Mouse (Mus musculus): Measurements from ENCODE around the gene Ddx51. TPM values are rescaled to one million over a fixed set of nuclear protein-coding genes. Genes with fewer than 3 reads are reported as not detected.

The Ddx51 gene
- total and polyA plus RNA-seq, 2 experiments from 2014 or later: 9.4 to 11.8 TPM

DNA sequence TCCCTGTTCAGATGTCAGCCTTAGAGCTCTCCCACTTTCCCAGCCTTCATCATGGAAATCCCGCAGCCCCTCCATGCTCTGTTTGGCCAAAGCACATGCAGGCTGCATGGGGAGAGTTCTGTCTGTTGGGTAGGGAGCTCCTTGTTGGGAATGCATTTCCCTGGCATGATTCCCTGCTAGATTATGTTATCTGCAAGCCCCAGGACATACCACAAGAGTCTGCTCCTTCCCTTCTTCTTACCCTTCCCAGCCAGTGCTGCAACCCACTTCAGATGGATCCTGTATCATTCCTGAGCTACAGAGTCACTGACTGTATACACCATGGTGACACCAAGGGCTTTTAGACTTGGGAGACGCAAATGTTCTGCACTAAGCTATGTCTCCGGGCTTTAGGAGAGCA lies 43.8 kb upstream of the Ddx51 start:
- Histone ChIP-seq H3K4me1 (ENCODE audit: insufficient read depth, low read length) (no peaks in the 10 kb centered on the region), H3K4me2 (ENCODE audit: low read depth, low read length) (no peak overlapping the region), H3K4me3 (ENCODE audit: low read length) (no peak overlapping the region), H3K27me3 (ENCODE audit: insufficient read depth, low read length) (no peaks in the 10 kb centered on the region), H3K27ac (no peak overlapping the region), H3K9me3 (ENCODE audit: low read length) (no peaks in the 10 kb centered on the region), H3K36me3 (ENCODE audit: insufficient read depth, low read length) (no peaks in the 10 kb centered on the region), H3K9ac (replicated peaks; ENCODE audit: low read length) (no peak overlapping the region)
- DNase-seq (ENCODE audit: low spot score) (no peak), ATAC-seq (no peak)
- WGBS: 88% methylated on average over 3 of the region's 3 CpGs
- TF ChIP-seq CTCF (IDR thresholded peaks at IDR 0.05; ENCODE audit: low read depth): no peak

DNA sequence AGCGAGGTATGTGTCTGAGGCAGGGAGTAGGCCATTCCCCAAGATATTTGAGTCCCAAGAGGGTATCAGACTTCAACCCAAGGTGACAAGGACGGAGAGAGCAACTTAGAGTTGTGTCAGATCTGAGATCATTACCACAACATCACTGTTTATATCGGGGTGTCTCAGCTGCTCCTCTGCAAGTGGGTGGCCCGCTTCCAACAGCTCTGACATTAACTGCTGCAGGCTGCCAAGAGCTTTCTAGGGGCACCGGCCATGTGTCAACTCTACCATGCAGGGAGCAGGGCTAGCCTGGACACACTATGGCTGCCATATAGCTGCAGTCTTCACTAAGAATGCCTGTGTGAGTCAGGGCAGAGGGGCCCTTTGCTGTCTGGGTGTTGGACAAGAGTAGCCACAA lies 43.4 kb upstream of the Ddx51 start:
- 60% methylated on average over 5 of the region's 5 CpGs for WGBS
- Histone ChIP-seq H3K9ac (replicated peaks; ENCODE audit: low read length) (no peak overlapping the region), H3K27ac (no peak overlapping the region), H3K4me2 (ENCODE audit: low read depth, low read length) (no peak overlapping the region), H3K27me3 (ENCODE audit: insufficient read depth, low read length) (no peaks in the 10 kb centered on the region), H3K4me3 (ENCODE audit: low read length) (no peak overlapping the region), H3K4me1 (ENCODE audit: insufficient read depth, low read length) (no peaks in the 10 kb centered on the region), H3K36me3 (ENCODE audit: insufficient read depth, low read length) (no peaks in the 10 kb centered on the region), H3K9me3 (ENCODE audit: low read length) (no peaks in the 10 kb centered on the region)
- DNase-seq (ENCODE audit: low spot score) (no peak), ATAC-seq (no peak)
- no peak for TF ChIP-seq CTCF (IDR thresholded peaks at IDR 0.05; ENCODE audit: low read depth)

DNA sequence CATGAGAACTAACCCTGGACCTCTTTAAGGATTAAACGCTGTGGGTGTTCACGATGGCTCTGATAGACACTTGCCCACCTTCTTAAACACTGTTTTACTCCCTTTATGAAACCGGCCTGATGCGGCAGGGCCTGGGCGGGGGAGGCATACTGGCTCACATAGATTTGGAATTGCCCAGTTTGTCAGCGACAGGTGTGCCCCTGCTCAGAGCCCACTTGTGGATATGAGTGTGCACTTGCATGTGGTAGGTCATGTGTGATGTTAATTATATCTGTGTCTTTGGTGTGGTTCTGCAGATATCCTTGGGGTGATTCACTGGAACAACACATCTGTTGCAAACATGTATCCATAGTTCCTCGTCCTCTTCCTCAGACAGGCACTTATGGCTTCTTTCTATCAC lies 42.8 kb upstream of the Ddx51 start:
- Histone ChIP-seq H3K4me1 (ENCODE audit: insufficient read depth, low read length) (no peaks in the 10 kb centered on the region), H3K9ac (replicated peaks; ENCODE audit: low read length) (no peak overlapping the region), H3K27ac (no peak overlapping the region), H3K4me2 (ENCODE audit: low read depth, low read length) (no peak overlapping the region), H3K36me3 (ENCODE audit: insufficient read depth, low read length) (0 out of 2 replicates have a peak, but pooled peaks cover 4% of the 10 kb centered on the region), H3K27me3 (ENCODE audit: insufficient read depth, low read length) (no peaks in the 10 kb centered on the region), H3K4me3 (ENCODE audit: low read length) (no peak overlapping the region), H3K9me3 (ENCODE audit: low read length) (no peaks in the 10 kb centered on the region)
- DNase-seq (ENCODE audit: low spot score) (no peak), ATAC-seq (no peak)
- no peak for TF ChIP-seq CTCF (IDR thresholded peaks at IDR 0.05; ENCODE audit: low read depth)
- WGBS: 89% methylated on average over 7 of the region's 7 CpGs

DNA sequence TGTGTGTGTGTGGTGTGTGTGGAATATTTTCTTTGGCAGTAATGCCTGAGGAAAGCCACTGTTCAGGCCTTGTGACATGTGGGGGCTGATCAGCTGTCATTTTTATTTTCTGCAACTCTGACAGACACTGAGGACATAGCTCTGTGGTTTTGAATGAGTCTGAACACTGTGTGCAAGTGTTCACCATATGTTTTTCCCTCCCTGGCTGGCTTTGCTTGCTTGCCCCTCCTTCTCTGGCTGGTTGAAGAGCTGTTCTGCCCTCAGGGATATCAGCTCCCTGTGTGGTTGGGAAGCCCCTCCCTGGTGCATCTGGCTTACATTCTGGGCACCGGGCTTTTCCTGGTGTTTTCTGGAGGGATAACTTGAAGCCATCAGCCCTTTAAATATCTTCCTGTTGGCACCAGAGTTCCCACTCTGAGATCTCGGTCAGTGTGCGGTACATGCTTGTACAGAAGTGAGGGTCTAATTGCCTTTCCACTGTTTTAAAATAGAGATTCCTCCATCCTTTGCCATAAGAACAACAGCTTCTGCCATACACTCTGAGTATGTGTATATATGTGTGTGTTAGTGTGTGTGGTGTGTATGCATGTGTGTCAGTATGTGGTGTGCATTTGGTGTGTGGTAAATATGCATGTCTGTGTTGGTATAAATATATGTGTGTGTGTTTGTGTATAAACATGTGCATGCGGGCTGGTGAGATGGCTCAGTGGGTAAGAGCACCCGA lies 41.7 kb upstream of the Ddx51 start:
- ATAC-seq: no peak
- 58% methylated on average over 5 of the region's 5 CpGs for WGBS

DNA sequence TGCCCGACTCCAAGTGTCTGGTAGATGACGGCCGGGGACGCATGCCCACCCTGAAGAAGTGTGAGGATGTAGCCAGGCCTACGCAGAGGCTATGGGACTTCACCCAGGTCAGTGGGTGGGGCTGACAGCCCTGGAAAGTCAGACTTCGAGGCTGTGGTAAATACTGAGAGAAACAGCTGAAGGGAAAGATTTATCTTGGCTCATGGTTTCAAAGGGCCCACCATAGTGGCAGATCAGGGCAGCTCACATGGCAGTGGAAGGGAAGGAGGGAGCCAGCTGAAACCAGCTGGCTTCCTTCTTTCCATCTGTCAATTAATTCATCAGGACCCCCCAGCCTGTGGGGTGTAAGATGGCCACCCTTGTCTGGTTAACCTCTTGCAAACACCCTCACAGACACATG lies 34.0 kb upstream of the Ddx51 start:
- 89% methylated on average over 6 of the region's 6 CpGs for WGBS
- no peak for ATAC-seq
- no peak for TF ChIP-seq CTCF (IDR thresholded peaks at IDR 0.05; ENCODE audit: low read depth)

More for the DNA sequence above, 41.7 kb upstream of the Ddx51 start:
- Histone ChIP-seq H3K9me3 (ENCODE audit: low read length) (no peaks in the 10 kb centered on the region), H3K4me3 (ENCODE audit: low read length) (no peak overlapping the region), H3K27ac (no peak overlapping the region), H3K27me3 (ENCODE audit: insufficient read depth, low read length) (no peaks in the 10 kb centered on the region), H3K4me1 (ENCODE audit: insufficient read depth, low read length) (no peaks in the 10 kb centered on the region), H3K4me2 (ENCODE audit: low read depth, low read length) (no peak overlapping the region), H3K36me3 (ENCODE audit: insufficient read depth, low read length) (0 out of 2 replicates have a peak, but pooled peaks cover 4% of the 10 kb centered on the region), H3K9ac (replicated peaks; ENCODE audit: low read length) (no peak overlapping the region)
- peak; percentile 59 for DNase-seq (ENCODE audit: low spot score)
- TF ChIP-seq CTCF (IDR thresholded peaks at IDR 0.05; ENCODE audit: low read depth): no peak

DNA sequence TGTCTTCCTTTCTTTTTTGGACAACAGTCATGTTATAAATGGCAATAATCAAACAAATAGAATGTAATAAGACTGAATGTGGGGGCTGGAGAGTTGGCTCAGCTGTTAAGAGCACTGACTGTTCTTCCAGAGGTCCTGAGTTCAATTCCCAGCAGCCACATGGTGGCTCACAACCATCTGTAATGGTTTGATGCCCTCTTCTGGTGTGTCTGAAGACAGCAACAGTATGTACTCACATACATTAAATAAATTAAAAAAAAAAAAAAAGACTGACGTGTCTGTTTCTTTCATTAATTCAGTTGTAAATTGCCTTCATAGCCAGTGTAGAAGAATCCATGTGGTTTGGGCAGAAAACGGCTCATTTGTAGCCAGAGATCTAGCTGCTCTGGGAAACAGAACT lies 28.9 kb upstream of the Ddx51 start:
- ATAC-seq: no peak
- no peaks in the 10 kb centered on the region for H3K27me3 ChIP-seq (ENCODE audit: insufficient read depth, low read length)
- DNase-seq (ENCODE audit: low spot score): no peak

More for the DNA sequence above, 34.0 kb upstream of the Ddx51 start:
- DNase-seq (ENCODE audit: low spot score): no peak
- Histone ChIP-seq H3K9ac (replicated peaks; ENCODE audit: low read length) (no peak overlapping the region), H3K4me2 (ENCODE audit: low read depth, low read length) (no peak overlapping the region), H3K4me3 (ENCODE audit: low read length) (no peak overlapping the region), H3K27ac (no peak overlapping the region), H3K36me3 (ENCODE audit: insufficient read depth, low read length) (0 out of 2 replicates have a peak, but pooled peaks cover 4% of the 10 kb centered on the region), H3K27me3 (ENCODE audit: insufficient read depth, low read length) (no peaks in the 10 kb centered on the region), H3K9me3 (ENCODE audit: low read length) (no peaks in the 10 kb centered on the region), H3K4me1 (ENCODE audit: insufficient read depth, low read length) (no peaks in the 10 kb centered on the region)

DNA sequence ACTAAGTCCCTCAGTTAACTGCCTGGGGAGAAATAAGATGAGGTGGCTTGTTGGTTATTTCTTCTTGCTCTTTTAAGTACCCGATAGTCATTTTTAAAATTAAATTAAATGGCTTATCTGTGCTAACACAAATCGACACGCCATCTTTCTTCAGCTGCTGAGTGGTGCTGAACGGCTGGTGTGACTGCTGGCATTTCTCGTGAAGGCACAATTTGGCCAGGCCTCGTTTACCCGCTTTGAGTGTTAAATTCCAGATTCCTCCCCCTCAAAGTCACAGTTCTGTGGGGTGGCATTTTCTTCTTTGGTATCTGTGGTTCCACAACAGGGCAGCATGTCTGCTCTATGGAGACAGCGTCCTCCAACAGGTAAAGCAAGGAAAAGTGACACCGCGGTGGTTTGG lies 25.9 kb upstream of the Ddx51 start:
- Histone ChIP-seq H3K27me3 (ENCODE audit: insufficient read depth, low read length) (no peaks in the 10 kb centered on the region), H3K9ac (replicated peaks; ENCODE audit: low read length) (no peak overlapping the region), H3K9me3 (ENCODE audit: low read length) (no peaks in the 10 kb centered on the region), H3K4me1 (ENCODE audit: insufficient read depth, low read length) (no peaks in the 10 kb centered on the region), H3K36me3 (ENCODE audit: insufficient read depth, low read length) (no peaks in the 10 kb centered on the region), H3K4me2 (ENCODE audit: low read depth, low read length) (no peak overlapping the region), H3K4me3 (ENCODE audit: low read length) (no peak overlapping the region), H3K27ac (no peak overlapping the region)
- ATAC-seq (no peak), DNase-seq (ENCODE audit: low spot score) (no peak)
- no peak for TF ChIP-seq CTCF (IDR thresholded peaks at IDR 0.05; ENCODE audit: low read depth)
- WGBS: 66% methylated on average over 10 of the region's 10 CpGs

More for the DNA sequence above, 28.9 kb upstream of the Ddx51 start:
- Histone ChIP-seq H3K4me3 (ENCODE audit: low read length) (no peak overlapping the region), H3K4me2 (ENCODE audit: low read depth, low read length) (no peak overlapping the region), H3K27ac (no peak overlapping the region), H3K9ac (replicated peaks; ENCODE audit: low read length) (no peak overlapping the region), H3K36me3 (ENCODE audit: insufficient read depth, low read length) (no peaks in the 10 kb centered on the region), H3K9me3 (ENCODE audit: low read length) (no peaks in the 10 kb centered on the region), H3K4me1 (ENCODE audit: insufficient read depth, low read length) (no peaks in the 10 kb centered on the region)
- 76% methylated on average over 2 of the region's 2 CpGs for WGBS
- no peak for TF ChIP-seq CTCF (IDR thresholded peaks at IDR 0.05; ENCODE audit: low read depth)
